Mouse (Mus musculus): ENCODE results near the gene Foxn4.

Foxn4 gene

DNA sequence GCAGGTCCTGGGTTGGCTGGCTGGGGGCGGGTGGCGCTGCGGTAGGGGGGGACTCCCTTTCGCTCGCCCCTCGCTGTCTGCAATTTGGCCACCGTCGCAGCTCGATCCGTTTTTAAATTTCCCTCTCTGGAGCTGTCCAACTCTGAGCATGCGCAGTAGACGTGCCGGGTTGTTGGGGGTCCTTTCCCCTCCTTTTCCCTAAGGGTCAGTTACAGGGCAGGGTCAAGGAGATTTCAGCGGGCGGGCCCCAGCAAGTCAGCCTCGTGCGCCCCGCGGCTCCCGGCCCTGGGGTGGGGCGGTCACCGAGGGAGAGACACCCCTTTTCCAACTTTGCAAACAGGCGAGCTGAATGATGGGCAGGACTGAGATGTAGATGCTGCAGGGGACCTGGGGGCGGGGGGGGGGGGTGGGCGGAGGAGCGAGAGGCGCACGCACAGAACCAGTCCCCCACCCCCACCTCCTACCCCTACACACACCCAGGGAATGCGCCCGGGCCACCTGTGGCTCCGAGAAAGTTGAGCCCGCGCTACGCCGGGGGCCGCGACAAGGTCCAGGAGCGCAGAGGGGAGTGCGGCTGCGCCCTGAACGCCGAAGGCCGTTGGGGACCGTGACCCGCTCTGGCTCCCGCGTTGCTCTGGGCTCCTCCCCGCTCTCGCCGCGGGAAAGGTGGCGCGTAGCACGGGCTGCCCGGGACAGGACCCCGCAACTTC, at the start of gene Foxn4:
Gene Foxn4, minus strand, starts transcription at position 115 of the 710 bp plus-strand sequence.
- no peak for DNase-seq (ENCODE audit: low read depth, low spot score)

DNA sequence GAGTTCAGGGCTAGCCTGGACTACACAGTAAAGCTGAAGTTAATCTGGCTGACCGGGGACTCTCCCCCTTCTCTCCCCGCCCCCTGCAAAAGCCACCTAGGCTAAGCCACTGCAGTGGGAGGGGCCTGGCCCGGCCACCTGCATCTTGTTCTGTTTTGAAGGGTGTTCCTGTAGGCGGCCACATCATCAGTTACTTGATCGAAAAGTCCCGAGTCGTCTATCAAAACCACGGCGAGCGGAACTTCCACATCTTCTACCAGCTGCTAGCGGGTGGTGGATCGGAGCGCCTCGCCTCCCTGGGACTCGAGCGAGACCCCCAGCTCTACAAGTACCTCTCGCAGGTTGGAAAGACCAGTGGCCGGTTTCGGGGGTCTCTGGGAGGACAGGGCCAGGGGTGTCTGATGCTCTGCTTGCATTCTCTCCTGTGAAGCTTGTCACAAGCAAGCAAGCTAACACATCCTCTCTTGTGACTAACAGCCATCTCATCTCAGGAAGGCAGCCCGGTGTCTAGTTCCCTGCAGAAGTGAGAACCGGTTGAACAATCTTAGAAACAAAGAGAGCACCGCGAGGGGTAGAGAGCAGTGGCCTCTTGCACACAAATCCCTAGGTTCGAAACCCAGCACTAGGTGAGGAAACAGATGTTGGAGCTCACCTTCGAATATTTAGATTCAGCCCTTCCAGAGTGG, 49.6 kb upstream of the Foxn4 start:
- DNase-seq (ENCODE audit: low read depth, low spot score) = no peak

- no peak for DNase-seq (ENCODE audit: low read depth, low spot score)
These were observed 36.1 kb upstream of the Foxn4 start for GRCm38 (mm10) chr5:114309680-114310036.

- no peak for DNase-seq (ENCODE audit: low read depth, low spot score)
These were observed 35.4 kb upstream of the Foxn4 start for GRCm38 (mm10) chr5:114308765-114309679.

DNA sequence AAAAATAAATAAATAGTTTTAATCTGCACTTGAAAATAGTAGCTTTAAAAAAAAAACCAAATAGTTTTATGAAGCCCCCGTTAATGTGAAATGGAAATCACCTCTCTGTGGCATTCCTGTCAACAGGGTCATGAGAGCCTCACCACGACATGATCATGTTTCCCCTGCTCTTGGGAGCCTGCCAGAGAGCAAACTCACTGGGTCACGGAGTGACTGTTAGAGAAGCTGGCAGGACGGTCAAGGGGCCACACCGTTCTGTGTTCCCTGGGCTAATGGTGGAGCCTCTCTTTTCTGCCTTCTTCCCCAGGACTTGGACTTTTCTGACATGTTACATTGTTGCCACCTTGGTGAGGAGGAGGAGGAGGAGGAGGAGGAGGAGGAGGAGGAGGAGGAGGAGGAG, 32.9 kb upstream of the Foxn4 start:
- no peak for DNase-seq (ENCODE audit: low read depth, low spot score)

- DNase-seq (ENCODE audit: low read depth, low spot score) = no peak
These were observed 29.6 kb upstream of the Foxn4 start for GRCm38 (mm10) chr5:114303166-114303565.

GRCm38 (mm10) chr5:114299883-114300610, 26.4 kb upstream of the Foxn4 start:
- DNase-seq (ENCODE audit: low read depth, low spot score) = no peak

GRCm38 (mm10) chr5:114299156-114299855, 25.7 kb upstream of the Foxn4 start:
- no peak for DNase-seq (ENCODE audit: low read depth, low spot score)

DNA sequence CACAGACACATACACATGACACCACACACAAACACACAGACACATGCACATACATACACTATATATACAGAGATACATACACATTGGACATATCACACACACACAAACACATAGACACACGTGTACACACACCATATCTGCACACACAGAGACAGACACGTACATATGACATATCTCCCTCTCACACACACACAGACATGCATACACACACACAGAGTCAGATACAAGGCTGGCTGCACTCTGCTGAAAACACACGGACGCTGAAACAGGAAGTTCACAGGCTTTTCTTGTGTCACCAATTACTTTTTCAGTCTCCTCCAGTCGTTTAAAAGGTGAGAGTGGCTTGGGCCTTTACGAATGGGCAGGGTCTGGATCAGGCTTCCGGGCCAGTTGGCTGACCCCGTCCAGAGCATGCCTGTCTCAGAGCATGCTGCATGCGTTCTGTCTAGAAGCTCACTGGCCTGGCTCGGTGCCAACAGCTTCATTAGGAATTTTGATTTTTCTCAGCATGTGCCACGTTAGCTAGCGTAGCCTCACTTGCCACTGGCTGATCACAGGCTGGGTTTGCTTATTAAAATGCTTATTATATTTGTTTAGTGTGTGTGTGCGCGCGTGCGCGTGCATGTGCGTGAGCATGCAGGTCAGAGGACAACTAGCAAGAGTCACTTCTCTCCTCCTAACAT, 24.7 kb upstream of the Foxn4 start:
- no peak for DNase-seq (ENCODE audit: low read depth, low spot score)

- DNase-seq (ENCODE audit: low read depth, low spot score) = no peak
These were observed 23.4 kb upstream of the Foxn4 start for GRCm38 (mm10) chr5:114296693-114297631.

DNA sequence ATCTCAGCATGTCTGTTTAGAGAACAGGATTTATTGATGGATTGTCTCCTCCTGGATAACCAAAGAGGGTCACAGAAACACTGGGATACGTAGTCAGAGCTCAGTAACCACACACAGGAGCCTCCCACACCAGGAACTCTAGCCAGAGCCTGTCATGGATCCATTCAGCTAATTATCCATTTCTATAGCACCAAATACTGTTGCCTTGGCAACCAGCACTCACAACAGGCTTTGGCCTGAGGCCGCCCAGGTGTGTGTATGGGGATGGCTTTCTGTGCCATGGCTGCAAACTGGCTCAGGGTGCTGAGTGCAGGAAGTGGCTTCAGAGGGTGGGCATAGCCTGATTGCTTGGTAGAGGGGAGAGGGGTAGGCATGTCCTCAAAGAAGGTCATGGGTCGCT, 16.4 kb upstream of the Foxn4 start:
- DNase-seq (ENCODE audit: low read depth, low spot score) = no peak

GRCm38 (mm10) chr5:114288874-114289273, 15.3 kb upstream of the Foxn4 start, which contains the start of gene Myo1h:
Gene Myo1h, plus strand, starts transcription at chr5:114289166.
- DNase-seq (ENCODE audit: low read depth, low spot score) = no peak

- no peak for DNase-seq (ENCODE audit: low read depth, low spot score)
These were observed 14.8 kb upstream of the Foxn4 start for GRCm38 (mm10) chr5:114288396-114288795.

- no peak for DNase-seq (ENCODE audit: low read depth, low spot score)
These were observed 13.4 kb upstream of the Foxn4 start for GRCm38 (mm10) chr5:114286872-114287571.

DNA sequence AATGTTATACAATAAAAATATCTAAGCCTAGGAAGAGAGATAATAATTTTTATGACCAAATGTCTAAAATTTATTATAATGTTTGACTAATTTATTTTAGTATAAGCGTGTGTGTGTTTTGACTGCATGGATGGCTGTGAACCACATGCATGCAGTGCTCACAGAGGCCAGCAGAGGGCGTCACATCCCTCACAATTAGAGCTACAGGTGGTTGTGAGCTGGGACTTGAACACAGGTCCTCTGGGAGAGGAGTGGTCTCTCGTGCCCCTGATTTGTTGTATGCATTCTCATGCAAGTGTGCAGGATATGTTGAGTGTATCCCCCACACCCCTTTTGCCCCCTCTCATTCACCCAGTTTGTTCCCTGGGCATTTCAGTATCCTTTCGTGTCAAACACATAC, 12.5 kb upstream of the Foxn4 start:
- no peak for DNase-seq (ENCODE audit: low read depth, low spot score)

DNA sequence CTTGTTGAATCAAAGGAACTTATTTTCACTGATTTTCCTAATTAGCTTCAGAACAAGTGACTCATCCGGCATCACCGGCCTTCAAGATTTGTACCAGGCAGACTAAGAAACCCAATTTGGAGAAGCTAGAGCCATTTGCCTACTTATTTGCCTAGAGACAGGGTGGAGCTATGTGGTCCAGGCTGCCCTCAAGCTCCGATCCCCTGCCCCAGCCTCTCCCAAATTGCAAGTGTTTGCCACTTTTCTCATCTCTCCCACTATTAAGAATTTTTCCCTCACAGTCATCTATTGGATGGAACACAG, 11.7 kb upstream of the Foxn4 start:
- no peak for DNase-seq (ENCODE audit: low read depth, low spot score)

DNA sequence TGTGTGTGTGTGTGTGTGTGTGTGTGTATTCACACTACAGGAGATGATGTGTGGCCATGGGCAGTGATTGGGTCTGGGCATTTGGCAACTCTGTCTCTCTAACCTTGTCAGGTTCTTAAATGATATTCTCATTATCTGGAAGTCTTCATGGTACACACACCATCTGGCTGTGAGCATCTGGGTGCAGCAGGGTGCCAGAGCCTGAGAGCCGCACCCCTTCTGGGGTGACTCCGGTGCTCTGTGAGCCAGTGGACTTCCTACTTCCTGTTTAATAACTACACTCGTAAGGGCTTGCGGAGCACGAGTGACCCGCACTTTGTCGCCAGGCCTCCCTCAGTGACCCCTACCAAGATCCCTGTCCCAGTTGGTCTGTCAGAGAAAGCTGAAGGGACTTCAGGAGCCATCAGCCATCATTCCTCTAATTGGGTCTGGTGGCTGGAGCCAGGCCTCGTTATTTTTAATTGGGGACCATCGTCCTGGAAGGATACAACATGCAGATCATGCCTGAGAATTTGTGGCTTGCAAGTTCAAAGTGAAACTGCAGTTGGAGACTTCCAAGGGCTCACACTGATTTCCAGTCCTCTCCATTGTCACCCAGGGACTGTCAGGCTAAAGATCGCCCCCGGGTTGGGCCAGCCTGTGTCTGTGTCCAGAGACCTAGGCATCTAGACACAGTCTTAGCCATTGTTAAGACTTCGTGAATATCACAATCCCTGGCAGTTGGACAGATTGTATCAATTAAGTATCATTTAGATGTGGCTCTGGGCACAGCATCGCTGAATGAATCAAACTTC, 11.2 kb upstream of the Foxn4 start:
- no peak for DNase-seq (ENCODE audit: low read depth, low spot score)

- no peak for DNase-seq (ENCODE audit: low read depth, low spot score)
These were observed 8.7 kb upstream of the Foxn4 start for GRCm38 (mm10) chr5:114282346-114282745.

All from embryo, embryonic 11.5 days (tissue).